Mouse (Mus musculus) bone marrow, adult 2 months (tissue): ENCODE results near the gene Soga3.

Source experiments
- CTCF ChIP-seq: fragments of 200-500 bp; IDR thresholded peaks from 2 replicates; pipeline ENCODE4 v1.5.1; 2011; ENCODE audit warnings: low read length, control low read depth; ENCODE audit not compliant: control insufficient read depth, insufficient read depth
- POLR2A ChIP-seq: fragments of 200-500 bp; IDR thresholded peaks from 2 replicates; pipeline ENCODE4 v1.6.1; 2011; ENCODE audit warnings: low read depth, mild to moderate bottlenecking, control low read depth, low read length, borderline replicate concordance; ENCODE audit not compliant: control insufficient read depth

- no peak for TF ChIP-seq POLR2A
- no peak for TF ChIP-seq CTCF
Measured at GRCm38 (mm10) chr10:29199835-29200234, 56.2 kb downstream of the Soga3 start.
